Mouse (Mus musculus) gastrocnemius, postnatal 36 days (tissue): ENCODE measurements at regions not wholly inside any gene's neighbourhood (a gene's known extent, or its start where the extent isn't known, plus 50 kb on each side); places are given as distances from the start of the nearest gene placed in this dataset.
"Not testable (repeated sequence)": the region's sequence is repeated elsewhere in the genome, so short reads cannot be mapped to it uniquely, and the experiment has no call there.

Experiments used
- DNase-seq, 2 experiments: peaks; one replicate each; pipeline ENCODE4 v3.0.0; 2022
- intact Hi-C: fragments of 180-260 bp; cut with DNase I; formaldehyde crosslinking; loops from one replicate; pipeline ENCODE4 v1.15.1; 2025

DNA sequence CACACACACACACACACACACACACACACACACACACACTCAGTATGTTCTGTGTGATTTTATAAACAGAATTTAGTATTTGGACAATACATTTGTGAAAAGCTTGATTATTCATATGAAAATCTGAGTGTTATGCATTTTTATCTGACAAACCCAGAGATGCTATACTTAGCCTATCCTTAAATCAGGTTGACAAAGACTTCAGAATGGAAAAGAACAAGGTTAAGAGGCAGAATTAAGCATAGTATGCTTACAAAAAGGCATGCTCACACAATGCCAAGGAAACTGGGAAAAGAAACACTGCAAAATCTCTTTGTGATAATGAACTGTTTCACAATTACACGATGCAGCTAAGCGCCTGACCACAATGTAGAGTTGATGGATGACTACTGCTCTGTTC, 414.3 kb downstream of the Arl6ip6 start:
- intact Hi-C loops = no loop called here
- DNase-seq = no peak

DNA sequence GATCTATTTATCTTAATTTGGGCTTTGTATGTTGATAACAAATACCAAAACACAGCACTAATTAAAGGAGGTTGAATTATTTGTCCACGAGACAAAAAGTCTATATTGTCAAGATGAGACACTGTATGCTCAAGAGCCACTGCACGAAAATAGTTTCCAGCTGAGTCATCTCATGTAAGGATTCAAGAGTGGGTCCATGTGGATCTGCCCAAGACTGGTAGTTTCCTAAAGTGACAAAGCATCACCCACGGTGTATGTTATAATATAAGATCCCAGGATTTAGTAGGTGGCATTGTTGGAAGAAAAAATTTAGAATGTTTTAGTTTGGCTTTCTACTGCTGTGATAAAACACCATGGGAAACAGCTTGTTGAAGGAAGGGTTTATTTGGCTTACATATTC, 428.2 kb downstream of the Arl6ip6 start:
- intact Hi-C loops = no loop called here
- no peak for DNase-seq

DNA sequence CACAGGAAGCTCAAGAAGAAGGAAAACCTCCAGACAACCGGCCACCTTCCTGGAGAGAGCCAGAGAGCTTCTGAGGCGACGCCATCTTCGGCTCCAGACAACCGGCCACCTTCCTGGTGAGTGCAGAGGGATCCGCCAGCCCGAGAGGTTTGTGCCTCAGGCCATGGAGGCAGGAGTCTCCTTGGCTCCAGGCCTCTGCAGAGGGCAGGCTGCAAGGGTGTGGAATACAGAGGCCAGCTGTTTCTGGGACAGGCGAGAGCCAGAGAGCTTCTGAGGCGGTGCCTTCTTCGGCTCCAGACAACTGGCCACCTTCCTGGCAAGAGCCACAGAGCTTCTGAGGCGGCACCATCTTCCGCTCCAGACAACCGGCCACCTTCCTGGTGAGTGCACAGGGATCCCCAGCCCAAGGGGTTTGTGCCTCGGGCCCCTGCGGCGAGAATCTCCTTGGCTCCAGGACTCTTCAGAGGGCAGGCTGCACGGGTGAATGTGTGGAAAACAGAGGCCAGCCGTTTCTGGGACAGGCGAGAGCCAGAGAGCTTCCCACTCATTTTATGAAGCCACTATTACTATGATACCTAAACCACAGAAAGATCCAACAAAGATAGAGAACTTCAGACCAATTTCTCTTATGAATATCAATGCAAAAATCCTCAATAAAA, 441.4 kb downstream of the Arl6ip6 start:
- DNase-seq, intact Hi-C loops: not testable (repeated sequence)

DNA sequence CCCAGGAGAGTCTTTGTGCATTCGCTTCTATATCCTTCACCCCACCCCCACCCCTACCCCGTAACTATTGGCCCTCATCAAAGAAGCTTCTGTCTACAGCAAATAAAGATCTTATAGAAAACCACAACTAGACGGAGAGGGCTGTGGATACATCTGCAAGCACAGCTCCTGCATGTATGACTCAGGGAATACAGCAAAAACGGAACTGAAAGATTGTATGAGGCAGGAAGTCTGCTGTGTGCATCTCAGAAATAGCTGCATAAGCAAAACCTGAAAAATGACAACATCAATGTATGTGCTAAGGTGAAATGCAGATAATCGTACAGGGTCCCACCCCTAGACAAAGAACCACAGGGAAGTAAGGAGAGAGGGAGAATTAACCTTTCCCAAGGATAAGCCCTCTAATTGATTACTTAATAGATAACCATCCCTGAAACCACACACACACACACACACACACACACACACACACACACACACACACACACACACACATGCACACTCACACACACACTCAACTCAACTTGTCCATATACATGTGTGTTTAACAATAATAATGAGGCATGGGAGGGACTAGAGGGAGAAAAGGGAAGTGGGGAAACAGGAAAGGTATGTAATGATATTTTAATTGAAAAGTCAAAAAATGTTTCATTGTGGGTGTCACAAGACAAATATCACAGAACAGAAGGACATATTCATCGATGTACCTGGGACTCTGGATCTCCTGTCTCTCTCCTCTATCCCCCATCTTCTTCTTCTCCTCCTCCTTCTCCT, 416.6 kb downstream of the Rprm start:
- no peak for DNase-seq
- intact Hi-C loops = no loop called here

DNA sequence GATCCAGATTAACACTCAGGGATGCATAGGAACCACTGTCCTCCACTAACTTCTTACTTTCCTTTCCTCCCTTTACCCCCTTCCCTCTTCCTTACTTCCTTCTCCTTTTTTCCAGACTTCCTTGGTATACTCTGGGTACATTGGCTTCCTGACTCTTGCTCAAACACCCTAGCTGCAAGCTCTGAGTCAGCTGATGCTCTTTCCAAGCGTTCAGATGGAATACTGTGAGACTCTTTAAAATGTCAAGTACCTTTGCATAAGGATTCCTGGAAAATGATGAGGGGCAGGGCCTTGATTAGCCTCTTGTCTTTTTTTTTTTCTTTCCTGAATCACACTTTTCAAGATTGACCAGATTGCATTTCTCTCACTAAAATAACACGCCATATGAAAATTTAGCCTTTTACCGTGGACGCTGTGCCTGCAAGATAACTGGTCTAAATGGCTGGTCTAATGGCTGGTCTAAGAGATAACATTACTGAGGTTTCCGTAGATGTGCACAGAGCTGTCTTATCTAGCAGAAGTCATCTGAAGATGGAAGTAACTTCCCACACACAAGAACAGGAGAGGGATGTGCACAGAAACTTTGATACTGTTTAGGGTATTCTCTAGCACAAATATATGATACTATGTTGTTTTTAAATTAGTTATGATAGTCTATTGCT, 404.9 kb downstream of the Rprm start:
- no peak for DNase-seq
- intact Hi-C loops = no loop called here

DNA sequence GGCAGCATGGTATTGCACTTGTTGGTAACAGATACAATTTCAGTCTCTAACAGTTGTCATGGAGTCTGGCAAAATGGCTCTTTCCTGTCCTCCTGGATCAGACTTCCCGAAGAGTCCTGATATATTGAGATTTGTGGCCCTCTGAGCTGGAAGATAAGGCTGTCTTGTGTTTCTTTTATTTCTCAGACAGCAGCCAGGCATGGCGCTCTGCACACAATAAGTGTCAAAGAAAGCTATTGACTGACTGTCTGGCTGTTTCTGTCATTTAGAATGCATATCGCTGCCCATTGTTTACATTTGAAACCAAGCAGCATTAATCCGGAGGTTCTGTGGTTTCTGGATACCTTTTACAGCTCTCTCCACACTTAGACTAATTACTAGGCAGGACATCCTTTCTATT, 402.8 kb downstream of the Rprm start:
- DNase-seq = no peak
- intact Hi-C loops = no loop called here

DNA sequence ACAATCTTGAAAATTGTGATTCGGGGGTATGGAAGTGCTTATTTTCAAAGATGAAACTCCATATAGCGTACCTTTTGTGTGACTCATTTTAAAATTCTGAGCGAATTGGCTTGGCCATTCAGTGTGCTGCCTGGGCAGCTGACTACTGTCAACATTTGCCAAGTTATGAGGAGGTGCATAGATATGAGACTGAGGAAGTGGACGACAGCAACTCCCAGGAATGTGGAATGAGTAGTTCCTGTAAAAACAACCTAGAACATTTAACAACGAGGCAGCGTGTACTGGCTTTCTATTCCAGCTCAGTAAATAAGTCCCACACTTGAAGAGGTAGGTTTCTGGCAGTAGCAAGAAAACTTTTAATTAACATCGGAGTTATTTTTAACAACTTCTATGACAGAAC, 398.1 kb downstream of the Rprm start:
- intact Hi-C loops = no loop called here
- no peak for DNase-seq

DNA sequence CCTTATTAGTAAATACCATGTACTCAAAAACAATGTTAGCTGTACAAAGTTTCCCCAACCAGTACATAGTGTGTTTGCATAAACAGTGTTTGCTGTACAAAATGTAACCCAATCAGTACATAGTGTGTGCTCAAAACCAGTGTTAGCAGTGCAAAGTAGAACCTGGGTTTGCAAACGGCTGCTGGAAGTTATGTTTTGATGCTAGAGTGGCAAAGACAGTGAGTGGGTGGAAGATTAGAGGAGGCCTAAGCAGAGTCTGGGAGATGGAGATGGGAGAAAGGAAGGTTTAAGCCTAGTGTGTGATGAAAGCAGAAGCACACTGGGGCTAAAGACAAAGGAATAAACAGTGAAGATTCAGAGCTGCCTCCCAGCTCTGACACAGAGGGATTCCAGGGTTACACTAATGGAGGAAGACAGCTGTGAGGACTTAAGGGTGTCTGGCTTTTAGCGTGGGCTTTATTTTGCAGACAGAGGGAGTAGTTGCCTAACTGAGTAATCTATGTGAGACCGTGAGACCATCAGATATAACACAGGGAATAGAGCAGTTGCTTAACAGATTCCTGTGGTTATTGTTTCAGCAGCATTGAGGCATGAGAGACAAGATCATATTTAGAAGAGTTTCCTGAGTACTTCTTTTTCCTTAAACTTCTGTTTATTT, 396.0 kb downstream of the Rprm start:
- intact Hi-C loops = no loop called here
- DNase-seq = no peak

DNA sequence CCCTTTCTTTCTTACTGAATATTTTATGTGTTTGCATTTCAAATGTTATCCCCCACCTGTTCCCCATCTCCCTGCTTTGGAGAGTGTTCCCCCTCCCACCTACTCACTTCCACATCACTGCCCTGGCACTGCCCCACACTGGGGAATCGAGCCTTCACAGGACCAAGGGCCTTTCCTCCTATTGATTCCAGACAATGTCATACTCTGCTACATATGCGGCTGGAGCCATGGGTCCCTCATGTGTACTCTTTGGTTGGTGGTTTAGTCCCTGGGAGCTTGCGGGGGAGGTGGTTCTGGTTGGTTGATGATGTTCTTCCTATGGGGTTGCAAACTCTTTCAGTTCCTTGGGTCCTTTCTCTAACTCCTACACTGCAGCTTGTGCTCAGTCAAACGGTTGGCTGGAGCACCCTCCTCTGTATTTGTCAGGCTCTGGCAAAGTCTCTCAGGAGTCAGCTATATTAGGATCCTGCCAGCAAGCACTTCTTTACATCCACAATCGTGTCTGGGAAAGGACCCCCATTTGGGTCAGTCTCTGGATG, 393.7 kb downstream of the Rprm start:
- DNase-seq = no peak
- intact Hi-C loops = no loop called here

DNA sequence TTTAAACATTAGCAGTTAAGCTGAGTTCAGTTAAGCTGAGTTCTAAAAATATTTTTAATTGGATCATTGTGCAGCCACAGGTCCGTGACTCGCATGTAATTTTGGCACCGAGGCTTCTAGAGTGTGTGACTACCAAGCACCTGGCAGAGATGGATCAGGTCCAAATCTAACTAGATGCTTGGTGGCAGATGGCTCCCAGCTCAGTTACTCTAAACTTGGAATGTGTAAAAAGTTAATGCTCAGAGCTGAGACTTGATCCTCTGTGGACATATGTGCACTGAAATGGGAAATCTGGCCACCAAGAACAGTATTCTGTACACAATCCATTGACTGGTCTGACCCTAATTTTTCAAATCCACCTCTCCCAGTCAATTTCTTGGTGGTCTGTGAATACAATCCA, 374.1 kb downstream of the Rprm start:
- intact Hi-C loops = no loop called here
- no peak for DNase-seq

DNA sequence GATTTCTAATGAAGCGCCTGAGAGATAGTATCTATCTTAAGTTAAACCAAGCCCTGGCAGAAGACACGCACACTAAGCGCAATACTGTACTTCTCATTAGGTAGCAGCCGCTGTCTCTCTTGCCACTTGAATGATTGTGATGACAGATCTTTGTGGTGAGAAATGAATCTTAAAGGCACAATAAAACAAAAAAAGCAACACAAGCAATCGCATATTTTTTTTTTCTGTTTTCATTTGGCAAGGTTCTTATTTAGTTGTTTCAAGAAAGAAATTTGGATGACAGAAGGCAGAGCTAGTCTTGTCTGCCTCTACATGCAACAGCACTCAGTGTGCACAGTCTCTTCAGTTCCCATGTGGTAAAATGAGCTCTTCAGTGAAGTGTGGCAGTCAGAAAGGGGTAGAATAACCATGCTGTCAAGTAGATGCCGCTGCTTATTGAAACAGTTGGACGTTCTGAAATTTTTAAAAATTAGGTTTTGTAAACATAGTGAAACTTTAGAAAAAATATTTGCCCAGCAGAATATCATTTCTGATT, 372.2 kb downstream of the Rprm start:
- DNase-seq = no peak
- intact Hi-C loops = no loop called here

DNA sequence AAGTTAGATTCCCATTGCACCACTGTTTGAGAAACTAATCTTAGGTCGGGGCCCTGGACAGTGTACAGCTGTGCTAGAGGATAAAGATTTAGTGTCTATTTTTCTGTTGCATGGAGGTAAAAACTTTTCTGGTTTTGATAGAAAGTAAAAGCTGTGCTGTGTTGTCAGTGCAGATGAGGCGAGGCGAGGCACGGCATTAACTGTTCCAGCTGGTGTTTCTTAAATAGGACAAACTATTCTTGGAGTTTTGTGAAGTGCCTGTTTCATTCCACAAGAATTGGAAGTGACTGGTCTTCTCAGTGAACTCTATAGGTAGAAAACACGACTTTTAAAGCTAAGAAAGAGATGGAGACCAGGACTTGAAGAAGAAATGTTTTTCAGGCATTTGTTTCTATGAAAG, 370.3 kb downstream of the Rprm start:
- no peak for DNase-seq
- intact Hi-C loops = no loop called here

DNA sequence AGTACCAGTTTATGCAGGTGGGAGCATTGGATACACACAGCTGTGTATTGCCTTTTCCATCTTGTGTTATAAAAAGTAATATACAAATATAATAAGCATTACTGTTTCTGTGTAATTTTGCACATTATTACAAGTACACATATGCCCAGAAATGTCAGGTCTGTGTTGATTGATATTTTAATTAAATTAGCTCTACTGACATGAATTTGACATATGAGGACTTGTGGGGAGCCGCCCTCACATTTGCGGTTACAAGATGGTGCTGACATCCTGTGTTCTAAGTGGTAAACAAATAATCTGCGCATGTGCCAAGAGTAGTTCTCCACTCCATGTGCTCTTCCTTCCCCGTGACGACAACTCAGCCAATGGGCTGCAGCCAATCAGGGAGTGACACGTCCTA, 362.1 kb downstream of the Rprm start:
- intact Hi-C loops = no loop called here
- DNase-seq = no peak

DNA sequence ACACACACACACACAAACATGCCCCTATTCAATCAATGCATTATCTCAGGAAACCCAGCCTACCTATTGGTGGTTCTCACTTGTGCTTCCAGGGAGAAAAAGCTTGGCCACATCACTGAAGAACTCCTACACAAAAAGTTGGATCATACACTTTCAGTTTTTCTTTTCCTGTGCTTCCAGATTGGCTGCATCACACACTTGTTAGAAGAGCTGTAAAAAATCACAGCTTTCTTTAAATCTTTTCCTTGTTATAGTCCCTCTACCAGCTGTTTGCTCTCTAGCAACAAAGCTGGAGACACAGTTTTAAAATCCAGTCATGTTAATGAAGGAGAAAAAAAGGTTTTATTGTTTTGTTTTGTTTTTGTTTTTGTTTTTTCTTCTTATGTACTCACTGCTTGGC, 356.7 kb downstream of the Rprm start:
- intact Hi-C loops = no loop called here
- DNase-seq = no peak

DNA sequence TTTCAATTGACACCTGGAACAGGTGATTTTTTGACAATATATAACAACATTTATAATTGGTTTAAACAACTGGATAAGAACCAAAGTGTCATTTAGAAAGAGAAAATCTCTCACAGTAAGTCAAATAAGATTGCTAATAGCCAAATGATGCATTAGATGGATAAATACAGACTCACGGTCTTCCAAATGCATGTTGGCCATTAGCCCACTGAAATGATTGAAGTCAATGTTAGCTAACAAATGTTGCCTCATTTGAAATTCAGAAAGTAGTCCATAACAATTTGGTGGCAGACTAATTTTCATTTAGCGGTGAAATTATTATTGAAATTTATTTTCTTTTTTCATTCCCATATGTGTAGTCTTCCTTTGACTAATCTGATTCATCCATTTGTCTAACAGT, 354.9 kb downstream of the Rprm start:
- intact Hi-C loops = no loop called here
- no peak for DNase-seq

DNA sequence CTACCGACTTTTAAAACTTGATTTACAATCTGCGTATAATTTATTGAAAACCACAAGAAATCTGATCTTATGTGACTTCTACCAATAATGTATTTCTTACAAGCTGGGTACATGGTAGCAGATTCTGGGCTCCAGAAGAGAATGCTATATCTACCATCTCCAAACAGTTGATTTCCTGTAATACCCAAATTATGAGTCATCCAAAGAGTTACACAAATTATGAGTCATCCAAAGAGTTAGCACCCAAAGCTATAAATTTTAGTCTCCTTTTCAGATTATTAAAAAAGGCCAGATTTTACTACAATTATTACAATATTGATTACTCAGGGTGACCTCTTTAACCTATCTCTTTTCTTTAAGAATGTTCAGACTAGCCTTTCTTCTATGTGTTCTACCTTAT, 321.9 kb downstream of the Rprm start:
- intact Hi-C loops = no loop called here
- no peak for DNase-seq

DNA sequence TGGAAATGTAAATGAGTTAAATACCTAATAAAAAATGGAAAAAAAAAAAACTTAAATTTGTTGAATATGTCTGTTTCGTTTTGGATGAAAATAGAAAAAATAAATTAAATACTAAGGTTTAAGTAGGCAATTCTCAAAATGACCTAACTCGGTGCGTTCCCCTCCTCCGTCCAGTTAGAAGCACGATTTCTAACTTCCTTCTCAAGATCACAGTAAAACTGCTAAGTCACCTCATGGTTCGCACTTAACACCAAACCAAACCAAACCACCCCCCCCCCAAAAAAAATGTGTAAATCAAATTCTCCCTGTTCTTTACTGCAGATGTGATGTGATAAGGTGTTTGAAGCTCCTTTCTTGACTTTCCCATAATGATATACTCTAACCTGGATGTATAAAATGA, 303.3 kb downstream of the Rprm start:
- intact Hi-C loops, DNase-seq: not testable (repeated sequence)

DNA sequence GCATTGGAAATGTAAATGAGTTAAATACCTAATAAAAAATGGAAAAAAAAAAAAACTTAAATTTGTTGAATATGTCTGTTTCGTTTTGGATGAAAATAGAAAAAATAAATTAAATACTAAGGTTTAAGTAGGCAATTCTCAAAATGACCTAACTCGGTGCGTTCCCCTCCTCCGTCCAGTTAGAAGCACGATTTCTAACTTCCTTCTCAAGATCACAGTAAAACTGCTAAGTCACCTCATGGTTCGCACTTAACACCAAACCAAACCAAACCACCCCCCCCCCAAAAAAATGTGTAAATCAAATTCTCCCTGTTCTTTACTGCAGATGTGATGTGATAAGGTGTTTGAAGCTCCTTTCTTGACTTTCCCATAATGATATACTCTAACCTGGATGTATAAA, 296.8 kb downstream of the Rprm start:
- intact Hi-C loops, DNase-seq: not testable (repeated sequence)

DNA sequence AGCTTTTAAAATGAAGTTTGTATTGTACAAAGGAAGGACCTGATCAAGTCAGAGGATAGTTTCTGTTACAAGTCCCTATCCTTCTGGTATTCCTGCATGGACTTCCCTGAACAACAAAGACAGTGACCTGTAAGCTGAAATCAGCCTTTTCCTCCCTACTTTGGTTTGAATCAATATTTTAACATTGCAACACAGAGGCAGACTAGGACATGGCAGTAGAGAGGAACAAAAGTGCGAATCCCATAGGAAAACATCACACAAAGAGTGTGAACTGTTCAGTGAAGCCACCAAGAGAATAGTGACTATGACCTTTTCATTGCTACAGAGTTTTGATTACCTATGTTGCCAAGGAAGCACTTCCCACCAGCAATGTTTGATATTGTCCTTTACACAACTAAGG, 288.7 kb downstream of the Rprm start:
- DNase-seq = no peak
- intact Hi-C loops = no loop called here

DNA sequence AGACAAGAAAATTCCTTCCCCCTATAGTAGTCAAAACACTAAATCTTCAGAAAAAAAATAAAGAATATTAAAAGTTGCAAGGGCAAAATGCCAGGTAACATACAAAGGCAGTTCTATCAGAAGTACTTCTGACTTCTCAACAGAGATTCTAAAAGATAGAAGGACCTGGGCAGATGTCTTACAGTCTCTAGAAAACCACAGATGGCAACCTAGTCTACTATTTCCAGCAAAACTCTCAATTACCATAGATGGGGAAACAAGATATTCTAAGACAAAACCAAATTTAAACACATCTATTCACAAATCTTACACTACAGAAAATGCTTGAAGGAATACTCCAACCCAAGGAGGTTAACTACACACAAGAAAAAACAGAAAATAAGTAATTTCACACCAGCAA, 281.7 kb downstream of the Rprm start:
- intact Hi-C loops = no loop called here
- no peak for DNase-seq
